Mouse (Mus musculus) testis, adult 2 months (tissue): ENCODE measurements around the gene Gimap7.

Experiments
- CTCF ChIP-seq: fragments of 200-500 bp; IDR thresholded peaks from 2 replicates; pipeline ENCODE4 v1.5.1; 2012; ENCODE audit warnings: low read depth, mild to moderate bottlenecking, inconsistent platforms, low read length, moderate library complexity; ENCODE audit not compliant: control insufficient read depth, insufficient read depth, insufficient replicate concordance
- POLR2A ChIP-seq: fragments of 200-500 bp; IDR thresholded peaks from 2 replicates; pipeline ENCODE4 v1.6.1; 2012; ENCODE audit warnings: low read depth, mild to moderate bottlenecking, inconsistent platforms, low read length, moderate library complexity; ENCODE audit not compliant: control insufficient read depth

- TF ChIP-seq CTCF = no peak
- TF ChIP-seq POLR2A = no peak
These were observed 23.3 kb downstream of the Gimap7 start for GRCm38 (mm10) chr6:48741711-48742206.
